Mouse (Mus musculus) liver, postnatal 0 days (tissue): ENCODE measurements around the gene Dnajb9. TPM values are rescaled to one million over a fixed set of nuclear protein-coding genes. Genes with fewer than 3 reads are reported as not detected.

Experiments used
- ATAC-seq: fragments of 200-750 bp; cut with Nextera tagmentation; 2 replicates; pipeline ENCODE4 v1.8.0; 2017; ENCODE audit warnings: mild to moderate bottlenecking, moderate library complexity
- DNase-seq: peaks from one replicate; pipeline ENCODE4 v3.0.0-alpha.2; 2016
- H3K27ac ChIP-seq: fragments of 300-500 bp; sonication (generic); 2 replicates; pipeline ENCODE4 v1.5.1; 2014; ENCODE audit warnings: antibody characterized with exemption, moderate library complexity, mild to moderate bottlenecking, low read depth
- H3K27me3 ChIP-seq: fragments of 300-500 bp; sonication (generic); 2 replicates; pipeline ENCODE4 v1.6.1; 2014; ENCODE audit warnings: low read length, control low read depth, mixed read lengths; ENCODE audit not compliant: insufficient read depth
- H3K36me3 ChIP-seq: fragments of 300-500 bp; sonication (generic); replicated peaks from 2 replicates; pipeline ENCODE4 v1.6.1; 2014; ENCODE audit warnings: mild to moderate bottlenecking, control low read depth, low read length, moderate library complexity, mixed read lengths; ENCODE audit not compliant: insufficient read depth
- H3K4me1 ChIP-seq: fragments of 300-500 bp; sonication (generic); 2 replicates; pipeline ENCODE4 v1.6.1; 2014; ENCODE audit warnings: antibody characterized with exemption, mild to moderate bottlenecking, control low read depth; ENCODE audit not compliant: insufficient read depth
- H3K4me2 ChIP-seq: fragments of 300-500 bp; sonication (generic); 2 replicates; pipeline ENCODE4 v1.6.1; 2014; ENCODE audit warnings: low read depth, mild to moderate bottlenecking, low read length, moderate library complexity, mixed read lengths
- H3K4me3 ChIP-seq: fragments of 300-500 bp; sonication (generic); 2 replicates; pipeline ENCODE4 v1.5.1; 2014; ENCODE audit warnings: low read depth, low read length
- H3K9ac ChIP-seq: fragments of 300-500 bp; sonication (generic); replicated peaks from 2 replicates; pipeline ENCODE4 v1.6.1; 2014; ENCODE audit warnings: mild to moderate bottlenecking, moderate library complexity
- H3K9me3 ChIP-seq: fragments of 300-500 bp; sonication (generic); 2 replicates; pipeline ENCODE4 v1.6.1; 2016; ENCODE audit warnings: mild to moderate bottlenecking, control low read depth, low read length, mixed read lengths
- CTCF ChIP-seq: sonication (generic); IDR thresholded peaks from 2 replicates; pipeline ENCODE4 v1.5.1; 2016; ENCODE audit warnings: antibody characterized with exemption, low read depth
- EP300 ChIP-seq: IDR thresholded peaks from 2 replicates; pipeline ENCODE4 v1.6.1; 2016; ENCODE audit warnings: antibody characterized with exemption, low read depth, mild to moderate bottlenecking
- WGBS: fragments of 180-500 bp; shearing (Covaris S2); extraction: QIAGEN DNeasy Blood & Tissue Kit; methylation state at CpG from one replicate; pipeline ENCODE4 v1.1.7; 2014; ENCODE audit not compliant: insufficient replicate concordance; 5-methylcytosine and 5-hydroxymethylcytosine counted together
- microRNA-seq: library from miRNA; unstranded; fragments of <30 nt; microRNA quantifications from one replicate; pipeline ENCODE4, GENCODE M21; 2016
- polyA plus RNA-seq: library from polyadenylated mRNA; unstranded; fragments of >200 nt; fragmentation: Nextera tagmentation; extraction: Ambion mirVana; gene quantifications from 2 replicates; pipeline ENCODE4 v1.2.1, GENCODE M21; 2015

Gene Dnajb9
- polyA plus RNA-seq, 1 experiment from 2014 or later = 24.1 TPM

DNA sequence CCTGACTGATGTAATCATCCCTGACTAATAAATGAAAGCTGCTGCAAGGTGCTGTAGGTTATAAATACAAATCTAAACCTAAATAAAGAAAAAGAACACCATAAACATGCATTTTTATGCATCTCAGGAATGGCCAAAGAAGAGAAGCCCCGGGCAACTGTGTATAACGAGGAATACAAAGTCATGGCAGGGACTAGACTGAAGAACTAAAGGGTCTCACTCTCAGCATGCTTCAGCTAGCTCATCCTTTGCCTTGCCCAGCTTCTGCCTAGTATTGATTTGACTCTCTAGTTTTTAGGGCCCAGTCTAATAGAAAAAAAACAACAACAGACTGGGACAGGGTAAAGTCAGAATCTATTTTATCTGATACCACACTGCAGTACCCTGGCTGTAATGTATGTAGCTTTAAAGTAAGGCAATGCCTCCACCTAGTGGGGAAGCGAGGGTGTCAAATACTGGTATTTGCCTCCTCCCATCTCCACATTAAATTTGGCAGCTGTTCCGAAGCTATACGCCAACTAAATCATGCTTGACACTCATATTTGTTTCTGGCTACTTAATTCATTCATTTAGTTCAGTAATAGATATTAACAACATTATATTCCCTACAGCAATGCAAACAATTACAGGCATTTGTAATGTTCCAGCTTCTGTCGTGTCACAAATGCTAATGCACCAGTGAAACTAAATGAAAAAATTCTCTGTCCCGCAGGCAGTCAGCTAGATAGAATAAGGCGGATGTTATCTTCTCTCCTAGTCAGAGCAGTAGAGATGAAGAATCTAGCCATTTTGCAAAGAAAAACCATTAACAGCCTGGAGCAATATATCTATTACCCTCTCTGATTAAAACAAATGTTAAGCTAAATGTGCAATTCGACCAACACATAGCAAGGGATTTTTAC lies 28.8 kb downstream of the Dnajb9 start:
- Histone ChIP-seq H3K4me3 (no peak overlapping the region), H3K9ac (no peak overlapping the region), H3K27me3 (no peaks in the 10 kb centered on the region), H3K4me1 (no peaks in the 10 kb centered on the region), H3K27ac (no peak overlapping the region), H3K9me3 (no peaks in the 10 kb centered on the region), H3K36me3 (no peaks in the 10 kb centered on the region), H3K4me2 (no peak overlapping the region)
- 49% methylated on average over 9 of the region's 9 CpGs for WGBS
- DNase-seq (peak; percentile 23), ATAC-seq (no peak; the same call in 1 of the 2 replicates)
- TF ChIP-seq CTCF = peak; percentile 72
- TF ChIP-seq EP300 = no peak

DNA sequence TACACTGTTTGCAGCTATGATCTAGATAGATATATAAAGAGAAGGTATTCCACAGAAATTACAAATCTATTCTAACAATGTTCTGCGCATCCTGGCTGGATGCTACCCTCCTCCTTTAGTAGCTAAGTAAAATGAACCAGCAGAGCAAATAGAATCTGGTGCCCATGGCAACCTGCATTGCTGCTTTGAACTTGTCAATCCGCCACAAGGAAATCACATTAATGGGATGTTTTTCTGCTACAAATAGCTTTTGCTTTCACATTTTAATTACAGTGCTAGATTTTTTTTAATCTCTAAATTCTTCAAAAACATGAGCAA lies 33.1 kb downstream of the Dnajb9 start:
- Histone ChIP-seq H3K4me3 (no peak overlapping the region), H3K4me2 (no peak overlapping the region), H3K9ac (no peak overlapping the region), H3K27me3 (no peaks in the 10 kb centered on the region), H3K27ac (no peak overlapping the region), H3K9me3 (no peaks in the 10 kb centered on the region), H3K4me1 (no peaks in the 10 kb centered on the region), H3K36me3 (no peaks in the 10 kb centered on the region)
- ATAC-seq (no peak), DNase-seq (no peak)
- 70% methylated on average over 2 of the region's 2 CpGs for WGBS
- TF ChIP-seq EP300 (no peak), CTCF (no peak)

DNA sequence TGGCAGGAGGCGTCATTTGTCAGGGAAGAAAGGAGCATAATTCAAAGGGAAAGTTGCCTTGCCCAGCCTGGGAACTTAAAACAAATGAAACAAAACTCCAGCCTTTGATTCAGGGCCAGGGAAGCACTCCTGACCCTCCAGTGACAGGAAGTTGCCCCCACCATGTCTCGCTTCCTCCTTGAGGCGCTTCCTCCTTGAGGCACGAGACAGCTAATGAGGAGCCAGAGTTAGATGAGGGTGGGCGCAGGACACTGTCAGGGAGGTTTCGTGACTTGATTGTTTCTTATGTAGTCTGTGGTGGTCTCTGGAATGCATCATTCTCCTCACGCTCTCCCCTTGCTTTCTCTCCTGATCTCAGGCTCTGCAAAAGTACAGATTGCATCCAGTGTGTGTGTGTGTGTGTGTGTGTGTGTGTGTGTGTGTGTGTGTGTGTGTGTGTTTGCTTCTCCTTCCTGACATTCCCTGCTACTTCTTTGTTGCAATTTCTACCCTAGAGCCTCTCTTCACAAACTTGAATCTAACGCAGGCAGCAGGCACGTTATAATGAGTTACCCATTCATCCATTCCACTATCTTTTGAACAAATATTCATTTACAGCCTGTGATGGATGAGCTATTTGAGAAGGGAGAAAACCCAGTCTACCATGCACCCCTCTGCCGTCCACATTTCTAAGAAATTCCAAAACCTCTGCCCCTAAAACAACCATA lies 33.6 kb downstream of the Dnajb9 start:
- ATAC-seq = no peak
- Histone ChIP-seq H3K9me3 (no peaks in the 10 kb centered on the region), H3K4me3 (no peak overlapping the region), H3K4me1 (no peaks in the 10 kb centered on the region), H3K36me3 (no peaks in the 10 kb centered on the region), H3K9ac (no peak overlapping the region), H3K4me2 (no peak overlapping the region; the same call in 1 of the 2 replicates), H3K27ac (no peak overlapping the region), H3K27me3 (no peaks in the 10 kb centered on the region)
- WGBS = 44% methylated on average over 10 of the region's 10 CpGs
- DNase-seq = peak; percentile 15
- TF ChIP-seq CTCF = no peak
- no peak for TF ChIP-seq EP300

DNA sequence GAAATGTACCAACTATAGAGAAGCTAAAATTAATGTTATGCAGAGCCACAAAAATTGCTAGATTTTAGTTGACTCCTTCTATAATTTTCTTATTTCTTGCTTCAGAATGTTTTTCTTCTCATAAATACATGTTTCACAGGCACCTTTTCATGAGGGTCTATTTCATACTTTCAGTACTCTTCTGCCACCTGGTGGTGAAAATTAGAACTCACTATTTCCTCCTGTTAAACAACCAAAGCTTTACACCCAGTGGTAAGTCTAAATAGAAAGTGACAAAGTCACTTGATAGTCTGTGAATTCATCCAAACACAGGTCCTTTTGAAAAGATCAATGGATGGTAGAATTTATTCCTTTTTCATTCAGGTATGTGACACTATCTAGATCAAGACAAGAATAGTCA lies 43.2 kb downstream of the Dnajb9 start:
- no peak for TF ChIP-seq EP300
- TF ChIP-seq CTCF = peak; percentile 70
- H3K4me1 ChIP-seq = no peaks in the 10 kb centered on the region
- ATAC-seq (no peak), DNase-seq (no peak)
- H3K27me3 ChIP-seq = no peaks in the 10 kb centered on the region
- no peak overlapping the region for H3K9ac ChIP-seq
- H3K4me3 ChIP-seq = no peak overlapping the region
- H3K36me3 ChIP-seq = no peaks in the 10 kb centered on the region
- H3K27ac ChIP-seq = no peak overlapping the region
- H3K4me2 ChIP-seq = no peak overlapping the region
- no peaks in the 10 kb centered on the region for H3K9me3 ChIP-seq

DNA sequence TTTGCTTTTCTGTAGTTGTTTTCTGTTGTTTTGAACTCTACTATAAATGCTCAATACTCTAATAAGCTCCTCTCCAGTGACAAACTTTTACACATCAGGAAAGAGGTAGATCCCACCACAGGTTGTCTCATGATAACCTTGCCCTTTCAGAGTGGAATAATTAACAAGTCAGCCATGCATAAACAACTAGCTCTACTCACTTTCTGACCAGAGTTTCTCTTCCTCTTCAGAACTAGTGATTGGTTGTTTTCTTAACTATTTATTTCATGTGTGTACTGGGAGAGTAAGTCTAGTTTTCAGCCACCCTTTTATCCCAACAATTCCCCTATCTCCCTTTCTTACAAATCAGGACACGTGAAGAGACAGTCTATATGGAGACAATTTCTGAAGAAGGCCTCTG lies 50.8 kb downstream of the Dnajb9 start:
- no peak overlapping the region for H3K27ac ChIP-seq
- no peak overlapping the region for H3K4me3 ChIP-seq
- TF ChIP-seq CTCF (no peak), EP300 (no peak)
- no peaks in the 10 kb centered on the region for H3K27me3 ChIP-seq
- ATAC-seq = no peak
- DNase-seq = no peak
- H3K4me1 ChIP-seq = no peaks in the 10 kb centered on the region
- H3K36me3 ChIP-seq = no peaks in the 10 kb centered on the region
- 71% methylated on average over 1 of the region's 1 CpGs for WGBS
- H3K9ac ChIP-seq = no peak overlapping the region
- no peaks in the 10 kb centered on the region for H3K9me3 ChIP-seq
- no peak overlapping the region for H3K4me2 ChIP-seq

Small RNAs within 50 kb of the gene (microRNA-seq; reads per million reads assigned to microRNA genes)
- not detected for gene Mir5627

Other genes starting within 250 kb of the Dnajb9 start
- gene Pnpla8, start 11.0 kb upstream of the Dnajb9 start, polyA plus RNA-seq = 49.6 and 53.5 TPM in 2 replicates
- 0.17 TPM in 1 of 2 replicates, not detected in the other for gene Nrcam, start 118.6 kb upstream of the Dnajb9 start, polyA plus RNA-seq